Mouse (Mus musculus): ENCODE results near the gene Plekha6.

Plekha6 gene

DNA sequence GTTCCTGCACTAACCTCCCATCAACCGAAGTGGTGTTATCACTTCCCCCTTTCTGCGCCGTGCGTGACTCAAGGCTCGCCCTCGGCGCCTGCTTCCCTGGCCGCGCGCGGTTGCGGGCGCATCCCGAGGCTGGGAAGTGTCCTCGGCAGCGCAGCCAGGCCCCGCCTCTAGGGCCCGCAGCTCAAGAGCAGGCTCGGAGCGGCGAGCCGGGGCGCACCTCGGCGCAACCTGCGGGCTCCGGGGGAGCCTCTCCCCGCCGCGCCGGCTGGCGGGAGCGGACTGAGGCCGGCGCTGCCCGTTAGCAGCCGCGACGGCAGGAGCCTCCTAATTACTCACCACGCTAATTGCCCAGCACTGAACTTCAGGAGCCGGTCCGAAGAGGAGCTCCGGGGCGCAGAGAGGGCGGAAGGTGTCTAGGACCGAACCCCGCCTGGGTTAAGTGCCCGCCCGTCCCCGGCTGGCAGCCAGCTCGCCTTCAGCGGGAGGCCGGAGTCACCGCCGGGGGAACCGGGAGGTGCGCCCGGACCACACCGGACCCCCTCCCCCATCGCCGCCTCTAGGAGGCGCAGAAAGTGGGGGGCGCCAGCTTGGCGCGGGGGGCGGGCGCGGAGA is at the start of gene Plekha6:
Plekha6 (plus strand) TSS at position 391 of the 612 bp plus-strand sequence.
- no peak for DNase-seq

DNA sequence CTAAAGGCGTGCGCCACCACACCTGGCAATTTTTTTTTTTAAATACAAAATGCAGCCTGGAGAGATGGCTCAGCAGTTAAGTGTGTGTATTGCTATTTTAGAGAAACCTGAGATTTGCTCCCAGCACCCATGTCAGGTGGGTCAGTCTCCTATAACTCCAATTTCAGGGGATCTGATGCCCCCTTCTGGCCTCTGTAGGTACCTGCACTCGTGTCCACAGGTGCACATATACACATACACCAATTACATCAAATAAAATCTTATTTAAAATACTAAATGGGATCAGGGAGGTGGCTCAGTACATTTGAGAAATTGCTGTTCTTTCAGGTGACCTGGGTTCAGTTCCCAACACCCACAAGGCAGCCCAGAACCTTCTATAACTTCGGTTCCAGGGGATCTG is 47.9 kb upstream of the Plekha6 start:
- DNase-seq, result no peak

GRCm38 (mm10) chr1:133118127-133118526 is 45.9 kb upstream of the Plekha6 start:
- no peak for DNase-seq

DNA sequence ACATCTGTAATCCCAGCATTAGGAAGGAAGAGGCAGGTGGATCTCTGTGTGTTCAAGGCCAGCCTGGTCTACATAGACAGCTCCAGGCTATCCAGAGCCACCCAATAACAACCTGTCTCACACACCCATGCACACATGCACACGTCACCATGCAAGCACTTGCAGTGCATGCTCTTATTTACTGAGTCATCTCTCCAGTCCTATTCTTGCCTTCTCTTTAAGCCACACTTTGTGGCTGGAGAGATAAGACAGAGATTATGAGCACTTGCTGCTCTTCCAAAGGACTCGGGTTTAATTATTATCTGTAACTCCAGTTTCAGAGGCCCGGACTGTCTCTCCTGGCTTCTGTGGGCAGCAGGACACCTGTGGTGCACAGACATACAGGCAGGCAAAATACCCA is 45.2 kb upstream of the Plekha6 start:
- no peak for DNase-seq

GRCm38 (mm10) chr1:133119931-133120712 is 43.9 kb upstream of the Plekha6 start:
- no peak for DNase-seq

GRCm38 (mm10) chr1:133121246-133121645 is 42.8 kb upstream of the Plekha6 start:
- no peak for DNase-seq

GRCm38 (mm10) chr1:133124137-133124536 is 39.9 kb upstream of the Plekha6 start:
- peak; percentile 44 for DNase-seq

DNA sequence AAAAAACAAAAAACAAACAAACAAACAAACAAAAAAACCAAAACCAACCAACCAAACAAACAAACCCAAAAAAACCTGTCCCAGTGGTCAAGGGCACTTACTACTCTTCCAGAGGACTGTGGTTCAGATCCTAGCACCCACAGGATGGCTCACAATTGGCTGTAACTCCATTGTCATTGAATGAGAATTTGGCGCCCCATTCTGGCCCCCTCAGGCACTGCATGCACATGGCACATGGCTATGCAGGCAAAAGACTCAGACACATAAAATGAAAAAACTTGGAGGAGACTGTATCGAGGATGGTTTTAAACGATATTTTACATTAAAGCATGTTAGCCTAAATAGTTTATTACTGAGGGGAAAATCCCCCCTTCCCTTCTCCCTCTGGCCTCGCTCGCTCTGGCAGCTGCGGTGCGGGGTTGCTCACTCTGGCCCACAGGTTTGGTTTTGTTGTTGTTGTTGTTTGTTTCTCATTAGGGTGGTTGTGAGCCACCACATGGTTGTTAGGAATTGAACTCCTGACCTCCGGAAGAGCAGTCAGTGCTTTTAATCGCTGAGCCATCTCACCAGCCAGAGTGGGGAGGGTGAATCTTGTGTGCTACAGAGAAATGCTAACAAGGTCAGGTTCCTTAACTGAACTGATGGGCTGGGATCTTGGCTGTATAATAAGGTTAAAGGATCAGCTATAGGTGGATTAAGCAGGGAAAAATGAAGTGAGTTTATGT is 38.2 kb upstream of the Plekha6 start:
- no peak for DNase-seq

DNA sequence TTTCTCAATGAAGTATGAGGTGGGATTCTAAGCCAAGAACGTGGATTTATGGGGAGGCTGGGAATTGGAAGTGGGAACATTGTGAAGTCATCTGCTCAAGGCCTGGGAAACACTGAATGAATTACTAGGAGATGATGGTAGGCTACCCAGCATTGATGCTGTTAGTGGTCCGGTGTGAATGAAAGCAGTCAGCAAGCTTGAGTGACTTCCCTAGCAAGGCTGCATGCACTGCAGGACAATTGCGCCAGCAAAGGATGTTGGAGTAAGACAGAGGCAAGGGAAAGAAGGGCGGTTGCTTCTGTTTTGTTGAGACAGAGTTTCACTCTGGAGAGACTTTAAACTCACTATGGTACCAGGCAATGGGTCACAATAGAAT is 37.7 kb upstream of the Plekha6 start:
- DNase-seq, result no peak

DNA sequence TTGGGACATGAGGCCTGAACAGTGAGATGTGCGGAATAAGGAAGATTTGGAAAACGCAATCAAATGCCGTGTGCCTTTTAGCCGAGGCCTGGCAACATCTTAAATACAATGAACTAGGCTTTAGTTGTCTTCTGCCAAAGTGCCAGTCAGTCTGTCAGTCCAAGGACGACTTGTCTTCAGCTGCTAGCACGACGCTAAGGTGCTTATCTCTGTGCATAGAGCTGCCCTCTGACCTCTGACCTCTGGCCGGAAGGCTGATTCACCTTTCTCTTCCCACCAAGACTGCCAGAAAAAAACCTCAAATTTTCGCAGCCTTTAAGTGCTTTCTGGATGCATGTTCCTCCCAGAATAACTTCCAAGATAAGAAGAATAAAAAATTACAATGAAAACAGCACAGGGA is 36.7 kb upstream of the Plekha6 start:
- no peak for DNase-seq

DNA sequence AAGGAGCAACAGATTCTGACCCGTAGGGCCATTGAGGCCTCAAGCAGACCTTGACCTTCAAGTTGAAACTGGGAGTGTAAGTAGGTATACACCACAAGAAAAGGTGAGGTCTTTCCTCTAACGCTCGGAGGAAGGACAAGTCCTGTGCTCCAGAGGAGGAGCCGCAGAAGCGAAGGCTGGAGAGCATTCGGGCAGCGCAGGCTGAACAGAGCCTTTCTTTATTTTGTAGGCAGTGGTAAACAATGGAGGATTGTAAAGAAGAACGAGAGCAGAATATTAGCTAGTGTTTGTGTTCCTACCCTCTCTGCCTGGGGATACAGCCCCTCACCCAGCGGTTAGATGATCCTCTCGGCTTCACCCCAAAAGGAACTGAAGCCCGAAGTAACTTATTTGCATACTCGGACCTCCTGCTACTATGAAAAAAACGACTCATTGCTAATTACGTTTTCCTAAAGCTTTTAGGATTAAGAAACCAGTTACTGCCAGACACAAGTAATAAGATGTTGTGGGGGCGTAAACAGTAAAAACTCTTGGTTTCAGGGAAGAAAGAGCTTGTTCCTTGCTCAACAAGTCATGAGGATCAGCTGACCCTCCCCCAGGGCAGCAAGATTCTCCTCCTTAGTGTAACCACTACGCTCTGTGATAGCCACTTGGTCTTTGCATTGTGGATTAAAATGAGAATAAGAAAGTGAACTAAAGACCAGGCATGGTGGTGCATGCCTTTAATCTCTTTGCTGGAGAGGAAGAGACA is 34.4 kb upstream of the Plekha6 start:
- no peak for DNase-seq

DNA sequence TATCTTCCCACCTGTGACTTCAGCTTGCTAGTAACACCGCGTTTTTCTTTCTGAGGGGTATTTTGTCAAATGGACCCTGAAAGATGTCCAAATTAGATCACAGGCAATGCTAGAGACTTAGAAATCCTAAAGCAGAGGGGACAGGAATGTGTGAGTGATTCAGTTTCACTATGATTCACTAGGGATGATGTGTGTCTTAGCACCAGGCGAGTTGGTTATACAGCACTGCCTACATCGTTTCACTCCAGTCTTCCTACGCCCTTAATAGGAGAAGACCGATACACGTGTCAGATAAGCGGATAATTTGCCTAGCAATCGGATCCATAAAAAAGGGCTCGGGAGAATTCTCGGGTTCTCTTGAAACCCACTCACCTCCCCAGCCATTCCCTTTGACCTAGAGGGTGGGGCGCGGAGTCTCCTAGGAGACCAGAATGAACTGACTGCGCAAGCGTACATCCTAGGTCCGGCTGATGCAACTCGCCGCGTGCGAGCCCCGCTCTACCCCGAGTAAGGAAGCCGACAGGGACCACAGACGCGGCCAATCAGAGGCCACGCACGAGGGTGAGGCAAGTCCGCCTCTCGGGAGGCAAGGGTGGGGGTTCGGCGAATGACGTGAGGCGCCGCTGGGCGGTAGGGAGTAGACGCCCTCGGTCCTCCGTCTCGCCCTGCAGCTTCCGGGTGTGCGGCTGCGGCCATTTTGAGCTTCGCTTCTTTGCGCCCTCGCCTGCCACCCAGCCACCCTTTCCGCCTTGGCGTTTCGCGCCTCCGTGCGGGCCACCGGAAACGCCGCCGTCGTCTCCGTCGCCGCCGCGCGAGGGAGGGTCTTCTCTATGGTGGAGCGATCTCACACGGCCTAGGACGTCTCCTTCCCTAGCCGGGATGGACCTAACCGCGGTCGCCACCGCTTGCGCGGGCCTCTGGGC is 33.1 kb upstream of the Plekha6 start, which contains the start of gene Ppp1r15b:
Ppp1r15b (plus strand) TSS at position 506 of the 923 bp plus-strand sequence.
- peak; percentile 100 for DNase-seq

- DNase-seq, result no peak
Observed at GRCm38 (mm10) chr1:133131561-133131905, 32.5 kb upstream of the Plekha6 start.

GRCm38 (mm10) chr1:133131936-133132335 is 32.1 kb upstream of the Plekha6 start:
- DNase-seq, result peak; percentile 33

- no peak for DNase-seq
Observed at GRCm38 (mm10) chr1:133132388-133133326, 31.4 kb upstream of the Plekha6 start.

GRCm38 (mm10) chr1:133133425-133133824 is 30.6 kb upstream of the Plekha6 start:
- DNase-seq, result no peak

- peak; percentile 88 for DNase-seq
Observed at GRCm38 (mm10) chr1:133134071-133134470, 29.9 kb upstream of the Plekha6 start.

- DNase-seq, result no peak
Observed at GRCm38 (mm10) chr1:133134881-133135280, 29.1 kb upstream of the Plekha6 start.

- no peak for DNase-seq
Observed at GRCm38 (mm10) chr1:133135808-133136207, 28.2 kb upstream of the Plekha6 start.

DNA sequence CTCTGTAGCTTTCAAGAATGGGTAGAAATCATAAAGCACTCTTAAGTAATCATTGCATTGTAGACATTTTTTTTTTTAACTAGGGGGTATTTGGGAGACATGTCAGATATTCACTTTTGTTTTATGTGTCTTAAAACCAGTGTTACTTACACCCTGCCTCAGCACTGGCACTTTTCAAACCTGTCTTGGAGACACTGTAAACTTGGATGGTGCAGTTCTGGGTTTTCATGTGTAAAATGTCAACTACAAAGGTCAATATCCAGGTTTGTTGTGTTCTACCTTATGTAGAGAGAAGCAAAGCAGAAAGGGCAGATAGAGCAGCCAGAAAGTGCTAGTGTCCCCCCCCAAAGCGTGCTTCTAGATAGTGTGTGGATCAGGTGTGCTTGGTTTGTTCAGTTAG is 25.6 kb upstream of the Plekha6 start:
- DNase-seq, result no peak
